Mouse (Mus musculus): Measurements from ENCODE around the gene Slc29a1. TPM values are rescaled to one million over a fixed set of nuclear protein-coding genes. Genes with fewer than 3 reads are reported as not detected.
"Not testable (repeated sequence)": the region's sequence is repeated elsewhere in the genome, so short reads cannot be mapped to it uniquely, and the experiment has no call there.

Slc29a1 gene
- polyA plus RNA-seq, 1 experiment from 2014 or later = 93.6 TPM

DNA sequence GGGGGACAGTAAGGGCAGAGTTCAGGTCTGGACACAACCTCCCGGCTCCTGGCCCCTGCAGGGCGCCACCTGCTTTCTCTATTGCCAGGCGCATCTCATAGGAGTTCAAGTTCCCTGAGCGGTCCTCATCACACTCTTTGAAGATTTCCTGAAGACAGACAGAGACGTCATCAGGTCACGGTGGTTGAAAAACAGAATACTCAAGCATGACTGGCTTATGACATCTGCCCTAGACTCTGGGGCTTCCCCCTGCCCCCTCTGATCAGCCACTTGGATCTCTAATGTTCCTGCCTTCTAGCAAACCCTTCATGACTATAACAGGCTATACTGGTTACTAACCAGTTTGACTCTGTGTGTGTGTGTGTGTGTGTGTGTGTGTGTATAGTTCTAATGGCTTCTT is 32.5 kb upstream of the Slc29a1 start:
- 62% methylated on average over 6 of the region's 6 CpGs for WGBS
- H3K9ac ChIP-seq (ENCODE audit: low read depth, low read length) = no peak overlapping the region
- no peak overlapping the region for H3K4me2 ChIP-seq (ENCODE audit: low read length)
- peaks cover 12% of the 10 kb centered on the region for H3K4me1 ChIP-seq (replicated peaks; ENCODE audit: insufficient read depth, low read length)
- H3K4me3 ChIP-seq (replicated peaks; ENCODE audit: low read depth, low read length) = no peak overlapping the region
- no peaks in the 10 kb centered on the region for H3K36me3 ChIP-seq (ENCODE audit: insufficient read depth, low read length)
- H3K27ac ChIP-seq = no peak overlapping the region
- TF ChIP-seq CTCF (IDR thresholded peaks at IDR 0.05; ENCODE audit: low read depth) = no peak
- ATAC-seq (replicated peaks; ENCODE audit: low FRiP score, low read depth) (no peak), DNase-seq (ENCODE audit: low spot score) (no peak)
- H3K27me3 ChIP-seq (ENCODE audit: insufficient read depth, low read length) = no peaks in the 10 kb centered on the region
- no peaks in the 10 kb centered on the region for H3K9me3 ChIP-seq (replicated peaks; ENCODE audit: low read length)

- Histone ChIP-seq H3K4me1 (replicated peaks; ENCODE audit: insufficient read depth, low read length) (peaks cover 12% of the 10 kb centered on the region), H3K27ac (no peak overlapping the region), H3K27me3 (ENCODE audit: insufficient read depth, low read length) (no peaks in the 10 kb centered on the region), H3K36me3 (ENCODE audit: insufficient read depth, low read length) (no peaks in the 10 kb centered on the region), H3K4me2 (ENCODE audit: low read length) (no peak overlapping the region; the same call in 1 of the 2 replicates), H3K4me3 (replicated peaks; ENCODE audit: low read depth, low read length) (no peak overlapping the region), H3K9me3 (replicated peaks; ENCODE audit: low read length) (no peaks in the 10 kb centered on the region), H3K9ac (ENCODE audit: low read depth, low read length) (0 out of 2 replicates have a peak overlapping the region, but pooled peaks have one; percentile 53)
- no peak for ATAC-seq (replicated peaks; ENCODE audit: low FRiP score, low read depth)
- TF ChIP-seq CTCF (IDR thresholded peaks at IDR 0.05; ENCODE audit: low read depth) = no peak
- no peak for DNase-seq (ENCODE audit: low spot score)
- 55% methylated on average over 3 of the region's 3 CpGs for WGBS
Observed at GRCm38 (mm10) chr17:45630992-45631391, 31.6 kb upstream of the Slc29a1 start.

DNA sequence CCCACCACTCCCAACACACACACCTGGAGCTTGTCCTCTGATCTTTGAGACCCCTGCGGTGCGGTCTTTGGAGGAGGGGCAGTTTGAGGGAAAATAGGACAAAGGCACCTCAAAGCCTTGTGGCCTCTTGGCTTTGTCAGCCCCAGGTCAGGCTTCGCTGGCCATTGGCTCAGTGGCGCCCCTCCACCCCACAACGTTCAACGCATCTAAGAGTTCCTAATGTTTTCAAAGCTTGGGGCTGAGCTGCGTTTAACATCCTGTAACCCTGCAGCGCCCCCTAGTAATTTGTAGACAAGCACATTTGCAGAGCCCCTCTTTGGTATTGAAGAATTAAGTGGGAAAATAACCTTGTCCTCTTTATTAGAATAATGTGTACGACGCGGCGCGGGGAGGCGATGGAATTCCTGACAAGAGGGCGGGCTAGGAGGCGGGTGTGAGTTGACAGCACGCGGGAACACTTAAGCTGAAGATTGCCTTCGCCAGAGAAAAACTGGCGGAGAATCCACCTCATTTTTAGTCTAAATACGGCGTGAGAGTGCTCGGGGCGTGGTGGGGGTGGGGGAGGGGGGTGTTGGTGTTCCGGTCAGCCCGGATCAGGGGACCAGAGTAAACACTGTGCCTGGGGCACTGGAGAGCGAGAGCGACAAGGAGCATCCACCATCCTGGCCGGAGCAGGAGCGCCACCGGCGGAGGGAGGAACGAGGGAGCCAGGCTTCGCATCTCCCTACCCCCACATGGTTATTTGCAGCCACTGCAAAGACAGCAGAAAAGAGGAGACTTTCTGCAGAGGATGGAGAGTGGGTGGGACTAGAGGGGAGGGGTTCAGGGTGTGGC is 30.7 kb upstream of the Slc29a1 start:
- TF ChIP-seq CTCF (IDR thresholded peaks at IDR 0.05; ENCODE audit: low read depth) = peak; percentile 79
- Histone ChIP-seq H3K4me3 (replicated peaks; ENCODE audit: low read depth, low read length) (peak overlapping the region; percentile 26), H3K27me3 (ENCODE audit: insufficient read depth, low read length) (no peaks in the 10 kb centered on the region), H3K27ac (peak overlapping the region; percentile 74), H3K4me1 (replicated peaks; ENCODE audit: insufficient read depth, low read length) (peaks cover 12% of the 10 kb centered on the region), H3K36me3 (ENCODE audit: insufficient read depth, low read length) (no peaks in the 10 kb centered on the region), H3K9ac (ENCODE audit: low read depth, low read length) (peak overlapping the region; percentile 53), H3K4me2 (ENCODE audit: low read length) (peak overlapping the region; percentile 70), H3K9me3 (replicated peaks; ENCODE audit: low read length) (no peaks in the 10 kb centered on the region)
- ATAC-seq (replicated peaks; ENCODE audit: low FRiP score, low read depth) = peak; percentile 76; the same call in 1 of the 2 replicates
- peak; percentile 95 for DNase-seq (ENCODE audit: low spot score)
- WGBS = 2% methylated on average over 34 of the region's 34 CpGs

GRCm38 (mm10) chr17:45628885-45629855 is 29.8 kb upstream of the Slc29a1 start:
- ATAC-seq (replicated peaks; ENCODE audit: low FRiP score, low read depth) (0 out of 2 replicates have a peak, but pooled peaks have one; percentile 29), DNase-seq (ENCODE audit: low spot score) (peak; percentile 80)
- Histone ChIP-seq H3K4me1 (replicated peaks; ENCODE audit: insufficient read depth, low read length) (peaks cover 12% of the 10 kb centered on the region), H3K36me3 (ENCODE audit: insufficient read depth, low read length) (no peaks in the 10 kb centered on the region), H3K9ac (ENCODE audit: low read depth, low read length) (peak overlapping the region; percentile 53; the same call in 1 of the 2 replicates), H3K4me2 (ENCODE audit: low read length) (peak overlapping the region; percentile 70), H3K27me3 (ENCODE audit: insufficient read depth, low read length) (no peaks in the 10 kb centered on the region), H3K27ac (peak overlapping the region; percentile 74; the same call in 1 of the 2 replicates), H3K4me3 (replicated peaks; ENCODE audit: low read depth, low read length) (no peak overlapping the region), H3K9me3 (replicated peaks; ENCODE audit: low read length) (no peaks in the 10 kb centered on the region)
- TF ChIP-seq CTCF (IDR thresholded peaks at IDR 0.05; ENCODE audit: low read depth) = no peak
- WGBS = 55% methylated on average over 13 of the region's 13 CpGs

DNA sequence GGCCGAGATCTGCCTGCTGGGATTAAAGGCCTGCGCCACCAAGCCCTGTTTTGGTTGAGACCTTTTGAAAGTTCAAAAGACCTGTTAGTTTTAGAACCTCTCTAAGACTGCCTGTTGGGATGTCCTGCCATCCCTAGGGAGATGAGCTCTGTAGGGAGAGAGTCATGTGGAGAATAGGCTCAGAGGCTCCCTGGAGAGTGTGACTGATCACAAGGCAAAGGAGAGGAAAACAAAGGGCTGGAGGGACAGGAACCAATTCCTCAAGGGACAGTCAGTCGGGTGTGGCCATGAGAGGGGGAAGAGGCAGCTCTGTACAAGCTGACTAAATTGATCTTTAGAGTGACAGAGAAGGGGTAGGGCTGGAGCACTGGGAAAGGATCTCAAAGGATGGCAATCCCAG is 28.8 kb upstream of the Slc29a1 start:
- no peaks in the 10 kb centered on the region for H3K9me3 ChIP-seq (replicated peaks; ENCODE audit: low read length)
- H3K9ac ChIP-seq (ENCODE audit: low read depth, low read length) = no peak overlapping the region
- ATAC-seq (replicated peaks; ENCODE audit: low FRiP score, low read depth) (no peak), DNase-seq (ENCODE audit: low spot score) (no peak)
- no peak overlapping the region for H3K27ac ChIP-seq
- H3K4me1 ChIP-seq (replicated peaks; ENCODE audit: insufficient read depth, low read length) = peaks cover 12% of the 10 kb centered on the region
- no peaks in the 10 kb centered on the region for H3K27me3 ChIP-seq (ENCODE audit: insufficient read depth, low read length)
- H3K4me3 ChIP-seq (replicated peaks; ENCODE audit: low read depth, low read length) = no peak overlapping the region
- WGBS = 60% methylated on average over 3 of the region's 3 CpGs
- no peak overlapping the region for H3K4me2 ChIP-seq (ENCODE audit: low read length)
- TF ChIP-seq CTCF (IDR thresholded peaks at IDR 0.05; ENCODE audit: low read depth) = no peak
- H3K36me3 ChIP-seq (ENCODE audit: insufficient read depth, low read length) = no peaks in the 10 kb centered on the region

GRCm38 (mm10) chr17:45626577-45627134 is 27.2 kb upstream of the Slc29a1 start:
- Histone ChIP-seq H3K4me3 (replicated peaks; ENCODE audit: low read depth, low read length) (no peak overlapping the region), H3K9ac (ENCODE audit: low read depth, low read length) (no peak overlapping the region), H3K27me3 (ENCODE audit: insufficient read depth, low read length) (no peaks in the 10 kb centered on the region), H3K36me3 (ENCODE audit: insufficient read depth, low read length) (no peaks in the 10 kb centered on the region), H3K4me1 (replicated peaks; ENCODE audit: insufficient read depth, low read length) (peaks cover 12% of the 10 kb centered on the region), H3K9me3 (replicated peaks; ENCODE audit: low read length) (no peaks in the 10 kb centered on the region), H3K4me2 (ENCODE audit: low read length) (no peak overlapping the region), H3K27ac (no peak overlapping the region)
- 29% methylated on average over 15 of the region's 15 CpGs for WGBS
- peak; percentile 96 for TF ChIP-seq CTCF (IDR thresholded peaks at IDR 0.05; ENCODE audit: low read depth)
- DNase-seq (ENCODE audit: low spot score) = peak; percentile 96
- ATAC-seq (replicated peaks; ENCODE audit: low FRiP score, low read depth) = no peak

DNA sequence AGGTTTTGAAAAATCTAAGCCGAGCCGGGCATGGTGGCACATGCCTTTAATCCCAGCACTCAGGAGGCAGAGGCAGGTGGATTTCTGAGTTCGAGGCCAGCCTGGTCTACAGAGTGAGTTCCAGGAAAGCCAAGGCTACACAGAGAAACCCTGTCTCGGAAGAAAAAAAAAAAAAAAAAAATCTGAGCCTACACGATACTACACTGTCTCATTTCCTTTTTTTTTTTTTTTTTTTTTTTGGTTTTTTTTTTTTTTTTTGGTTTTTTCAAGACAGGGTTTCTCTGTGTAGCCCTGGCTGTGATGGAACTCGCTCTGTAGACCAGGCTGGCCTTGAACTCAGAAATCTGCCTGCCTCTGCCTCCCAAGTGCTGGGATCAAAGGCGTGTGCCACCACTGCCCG is 24.0 kb upstream of the Slc29a1 start:
- not testable (repeated sequence) for H3K9ac ChIP-seq (ENCODE audit: low read depth, low read length); ATAC-seq (replicated peaks; ENCODE audit: low FRiP score, low read depth); H3K27ac ChIP-seq; DNase-seq (ENCODE audit: low spot score); H3K9me3 ChIP-seq (replicated peaks; ENCODE audit: low read length); H3K36me3 ChIP-seq (ENCODE audit: insufficient read depth, low read length); H3K4me2 ChIP-seq (ENCODE audit: low read length); H3K27me3 ChIP-seq (ENCODE audit: insufficient read depth, low read length); H3K4me3 ChIP-seq (replicated peaks; ENCODE audit: low read depth, low read length)
- peaks cover 17% of the 10 kb centered on the region for H3K4me1 ChIP-seq (replicated peaks; ENCODE audit: insufficient read depth, low read length)
- 91% methylated on average over 8 of the region's 8 CpGs for WGBS
